Mouse (Mus musculus) thymus, postnatal 36 days (tissue): Measurements from ENCODE around the gene Bpifb5.
"Not testable (repeated sequence)": the region's sequence is repeated elsewhere in the genome, so short reads cannot be mapped to it uniquely, and the experiment has no call there.

ENCODE experiments used
- DNase-seq, 2 experiments: peaks; one replicate each; pipeline ENCODE4 v3.0.0; 2022; ENCODE audit warnings: mixed read lengths in 2 of 2

Gene Bpifb5

DNA sequence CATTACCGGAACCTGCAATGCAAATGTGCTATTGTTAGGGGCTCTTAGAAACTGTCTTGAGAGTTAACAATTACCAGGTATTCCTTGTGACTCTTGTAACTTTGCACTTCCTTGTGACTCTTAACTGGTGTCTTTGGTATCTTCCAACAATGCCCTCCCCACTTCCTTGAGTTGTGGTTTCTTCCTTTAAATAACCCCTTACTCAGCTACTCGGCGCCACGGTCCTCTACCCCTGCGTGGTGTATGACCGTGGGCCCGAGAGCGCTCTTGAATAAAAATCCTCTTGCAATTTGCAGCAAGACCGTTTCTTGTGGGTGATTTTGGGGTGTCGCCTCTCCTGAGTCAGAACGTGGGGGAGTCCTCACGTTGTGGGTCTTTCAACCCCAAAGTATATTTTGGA, 19.2 kb downstream of the Bpifb5 start:
- DNase-seq, result not testable (repeated sequence)

DNA sequence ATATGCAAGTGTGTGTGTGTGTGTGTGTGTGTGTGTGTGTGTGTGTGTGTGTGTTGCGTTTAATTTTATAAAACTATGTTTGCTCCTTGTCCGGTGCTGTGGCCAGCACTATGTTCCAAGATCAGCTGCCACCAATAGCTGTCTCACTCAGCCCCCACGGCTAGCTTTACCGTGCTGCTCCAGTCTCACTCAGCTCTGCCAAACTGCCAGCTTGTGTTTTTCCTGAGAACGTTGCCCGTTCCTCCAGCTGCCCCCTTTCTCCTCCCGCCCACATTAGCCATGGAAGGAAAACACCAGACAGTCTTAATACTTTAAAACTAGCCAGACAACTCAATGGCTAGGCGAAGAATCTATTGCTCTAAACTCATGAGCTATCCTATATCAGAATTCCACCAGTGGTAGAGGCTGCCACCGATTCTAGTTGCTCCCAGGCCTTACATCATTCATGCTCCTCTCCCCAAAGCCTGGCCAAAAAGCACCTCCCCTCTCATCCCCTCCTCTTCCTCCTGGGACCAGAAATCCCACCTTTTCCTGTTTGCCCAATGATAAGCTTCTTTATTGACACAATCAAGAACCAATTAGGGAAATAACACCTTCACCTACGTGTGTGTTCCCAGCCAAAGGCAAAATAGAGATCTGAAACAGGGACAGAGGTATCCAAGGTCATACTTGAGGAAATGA, 20.0 kb downstream of the Bpifb5 start:
- no peak for DNase-seq

DNA sequence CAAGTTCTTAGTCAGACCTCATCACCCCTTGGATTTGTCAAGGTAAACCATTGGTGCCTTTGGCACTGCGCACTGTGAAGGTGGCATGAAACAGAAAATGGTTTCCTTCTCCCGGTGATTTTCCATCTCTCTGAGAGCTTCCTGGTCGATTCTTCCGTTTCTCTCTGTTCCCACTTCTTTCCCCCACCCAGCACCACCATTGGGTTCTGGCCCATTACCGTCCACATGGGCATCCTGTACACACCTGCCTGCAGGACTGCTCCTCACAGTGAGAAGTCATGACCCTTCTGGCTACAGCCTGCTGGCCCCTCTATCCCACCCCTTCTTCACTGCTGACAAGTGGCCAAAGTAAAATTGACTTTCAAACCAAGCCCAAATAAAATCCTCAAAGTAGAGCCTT, 21.8 kb downstream of the Bpifb5 start:
- no peak for DNase-seq

- not testable (repeated sequence) for DNase-seq
Measured at GRCm38 (mm10) chr2:154255254-154255653, 31.7 kb downstream of the Bpifb5 start.

- DNase-seq, result no peak
Measured at GRCm38 (mm10) chr2:154255770-154256169, 32.2 kb downstream of the Bpifb5 start.

DNA sequence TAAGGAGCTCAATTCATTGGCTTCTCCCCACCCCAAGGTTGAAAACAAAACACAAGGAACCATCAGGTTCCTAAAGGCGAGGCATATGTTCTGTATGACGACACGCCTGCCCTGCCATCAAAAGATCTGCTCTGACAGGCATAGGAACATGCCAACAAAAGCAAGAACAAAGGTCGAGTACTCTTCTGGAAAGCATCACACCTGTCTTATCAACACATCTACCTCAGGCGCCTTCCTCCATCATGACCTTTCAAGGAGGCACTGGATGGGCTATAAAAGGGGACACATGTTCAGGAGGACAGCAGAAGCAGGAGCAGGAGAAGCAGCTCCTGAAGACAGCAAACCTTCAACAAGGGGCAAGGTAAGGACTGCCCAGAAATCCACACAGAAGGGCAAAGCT, 34.0 kb downstream of the Bpifb5 start, which contains the start of gene Bpifb9a:
TSS of gene Bpifb9a (plus strand) at position 301 of the 400 bp plus-strand sequence.
- not testable (repeated sequence) for DNase-seq

- not testable (repeated sequence) for DNase-seq
Measured at GRCm38 (mm10) chr2:154264397-154264796, 40.9 kb downstream of the Bpifb5 start.
